Mouse (Mus musculus) kidney, adult 2 months (tissue): ENCODE data around the gene Olfr56. TPM values are rescaled to one million over a fixed set of nuclear protein-coding genes. Genes with fewer than 3 reads are reported as not detected.

Experiments
- DNase-seq: peaks from one replicate; pipeline ENCODE4 v3.0.0; 2021
- H3K27ac ChIP-seq: fragments of 200-500 bp; 2 replicates; pipeline ENCODE4 v1.5.1; 2012; ENCODE audit warnings: low read depth, low read length, control low read depth, inconsistent platforms; ENCODE audit not compliant: insufficient read depth
- H3K27me3 ChIP-seq: fragments of 200-500 bp; replicated peaks from 2 replicates; pipeline ENCODE4 v1.6.1; 2012; ENCODE audit warnings: mild to moderate bottlenecking, moderate library complexity, low read length, inconsistent platforms; ENCODE audit not compliant: control insufficient read depth, insufficient read depth
- H3K36me3 ChIP-seq: fragments of 200-500 bp; 2 replicates; pipeline ENCODE4 v1.6.1; 2012; ENCODE audit warnings: mild to moderate bottlenecking, moderate library complexity, low read length, inconsistent platforms; ENCODE audit not compliant: control insufficient read depth, insufficient read depth
- H3K4me1 ChIP-seq: fragments of 200-500 bp; 2 replicates; pipeline ENCODE4 v1.6.1; 2011; ENCODE audit warnings: low read length; ENCODE audit not compliant: control insufficient read depth, insufficient read depth
- H3K4me3 ChIP-seq: fragments of 200-500 bp; 2 replicates; pipeline ENCODE4 v1.5.1; 2011; ENCODE audit warnings: mild to moderate bottlenecking, low read depth, low read length, control low read depth; ENCODE audit not compliant: insufficient read depth
- CTCF ChIP-seq: fragments of 200-500 bp; conservative IDR thresholded peaks from 2 replicates; pipeline ENCODE4 v1.5.1; 2011; ENCODE audit warnings: low read depth, mild to moderate bottlenecking, control low read depth, low read length, moderate library complexity, mixed read lengths; ENCODE audit not compliant: insufficient read depth, insufficient read length
- POLR2A ChIP-seq: fragments of 200-500 bp; IDR thresholded peaks from one replicate; pipeline ENCODE4 v1.6.1; 2011; ENCODE audit warnings: low read depth, low read length, control low read depth
- WGBS: fragments of 180-500 bp; shearing (Covaris S2); methylation state at CpG from one replicate; pipeline ENCODE4 v1.1.7; 2018; 5-methylcytosine and 5-hydroxymethylcytosine counted together
- polyA plus RNA-seq: library from polyadenylated mRNA; depleted of rRNA; stranded (reverse); fragments of >200 nt; gene quantifications from 2 replicates; pipeline ENCODE4 v1.2.3, GENCODE M21; 2012

Gene Olfr56
- polyA plus RNA-seq, 1 experiment: 0.16 TPM

DNA sequence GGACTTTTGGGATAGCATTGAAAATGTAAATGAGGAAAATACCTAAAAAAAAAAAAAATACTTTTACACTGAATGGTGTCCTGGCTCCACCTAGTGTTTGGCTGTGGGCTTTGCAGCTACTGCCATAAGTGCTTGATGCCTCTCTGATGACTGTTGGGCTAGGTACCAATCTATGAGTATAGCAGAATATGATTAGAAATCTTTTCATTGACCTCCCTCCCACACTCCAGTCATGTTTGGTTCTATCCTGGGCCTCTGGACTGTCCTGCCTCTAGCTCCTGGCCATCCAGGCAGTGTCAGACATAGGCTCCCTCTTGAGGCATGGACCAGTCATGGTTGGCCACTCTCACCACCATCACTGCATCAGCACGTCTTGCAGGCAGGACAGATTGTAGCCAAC, 130.1 kb downstream of the Olfr56 start:
- H3K27me3 ChIP-seq: no peaks in the 10 kb centered on the region
- H3K27ac ChIP-seq: no peak overlapping the region
- TF ChIP-seq POLR2A (no peak), CTCF (peak; percentile 67)
- peak; percentile 46 for DNase-seq
- no peaks in the 10 kb centered on the region for H3K4me1 ChIP-seq
- WGBS: 38% methylated on average over 1 of the region's 1 CpGs
- no peaks in the 10 kb centered on the region for H3K36me3 ChIP-seq
- H3K4me3 ChIP-seq: no peak overlapping the region

DNA sequence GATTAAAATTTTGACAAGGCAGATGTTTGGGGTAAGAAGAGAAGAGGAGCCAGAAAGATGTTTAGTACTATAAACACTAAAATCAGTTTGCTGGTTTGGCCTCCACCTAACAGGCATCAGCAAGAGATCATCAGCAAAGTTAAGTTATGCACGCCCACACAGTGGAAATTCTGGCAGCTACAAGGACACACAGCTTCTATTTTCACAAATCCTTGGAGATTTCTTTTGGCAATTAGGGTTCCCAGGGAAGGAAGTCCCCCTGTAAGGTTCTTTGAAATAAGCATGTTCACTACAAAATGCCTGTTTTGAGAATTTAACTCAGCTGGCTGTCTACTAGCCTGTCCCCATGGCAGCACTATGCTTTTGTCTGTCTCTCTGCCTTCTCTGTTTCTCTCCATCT, 132.3 kb downstream of the Olfr56 start:
- no peak for TF ChIP-seq CTCF
- no peak for TF ChIP-seq POLR2A
- DNase-seq: peak; percentile 35
- H3K36me3 ChIP-seq: no peaks in the 10 kb centered on the region
- no peak overlapping the region; the same call in 1 of the 2 replicates for H3K27ac ChIP-seq
- no peaks in the 10 kb centered on the region for H3K27me3 ChIP-seq
- H3K4me3 ChIP-seq: no peak overlapping the region
- 68% methylated on average over 1 of the region's 1 CpGs for WGBS
- no peaks in the 10 kb centered on the region for H3K4me1 ChIP-seq

DNA sequence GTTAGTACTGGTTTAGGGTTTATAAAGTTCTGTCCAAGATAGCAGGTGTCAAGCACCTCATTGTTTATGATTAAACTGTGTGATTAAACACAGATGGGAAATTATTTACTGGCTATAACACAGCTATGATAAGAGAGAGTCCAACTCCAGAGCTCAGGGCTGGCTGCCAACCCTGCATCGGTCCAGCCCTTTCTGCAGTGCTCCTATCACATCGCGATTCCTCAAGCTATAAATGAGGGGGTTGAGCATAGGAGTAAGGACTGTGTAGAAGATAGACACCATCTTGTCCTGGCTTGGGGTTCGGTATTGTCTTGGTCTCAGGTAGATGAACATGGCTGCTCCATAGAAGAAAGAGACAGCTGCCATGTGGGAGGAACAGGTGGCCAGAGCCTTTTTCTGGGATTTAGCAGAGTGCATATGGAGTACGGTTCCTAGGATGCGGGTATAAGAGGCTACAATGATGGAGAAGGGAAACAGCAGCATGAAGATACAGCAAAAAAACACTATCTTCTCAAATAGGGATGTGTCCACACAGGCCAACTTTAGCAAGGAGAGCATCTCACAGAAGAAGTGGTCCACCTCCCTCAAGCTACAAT, 134.0 kb downstream of the Olfr56 start:
- Histone ChIP-seq H3K4me3 (no peak overlapping the region), H3K27ac (no peak overlapping the region), H3K27me3 (no peaks in the 10 kb centered on the region), H3K4me1 (no peaks in the 10 kb centered on the region), H3K36me3 (no peaks in the 10 kb centered on the region)
- 74% methylated on average over 6 of the region's 6 CpGs for WGBS
- no peak for DNase-seq
- TF ChIP-seq CTCF (no peak), POLR2A (no peak)

GRCm38 (mm10) chr11:49114158-49114557, 135.5 kb downstream of the Olfr56 start:
- TF ChIP-seq CTCF (no peak), POLR2A (no peak)
- no peaks in the 10 kb centered on the region for H3K36me3 ChIP-seq
- no peak overlapping the region for H3K27ac ChIP-seq
- H3K27me3 ChIP-seq: no peaks in the 10 kb centered on the region
- no peak overlapping the region for H3K4me3 ChIP-seq
- DNase-seq: peak; percentile 17
- H3K4me1 ChIP-seq: no peaks in the 10 kb centered on the region
- WGBS: 53% methylated on average over 2 of the region's 2 CpGs

- no peak within 1 kb of the TSS for H3K4me3 ChIP-seq
- H3K27ac ChIP-seq: peak within 1 kb of the TSS; percentile 31; the same call in 1 of the 2 replicates
- TF ChIP-seq POLR2A: no peak
- TF ChIP-seq CTCF: no peak
- no peaks in the 10 kb centered on the region for H3K27me3 ChIP-seq
- H3K4me1 ChIP-seq: no peaks in the 10 kb centered on the region
- no peak for DNase-seq
- H3K36me3 ChIP-seq: no peaks in the 10 kb centered on the region
Observed at GRCm38 (mm10) chr11:49114774-49115173, 136.1 kb downstream of the Olfr56 start, which contains the start of gene Olfr1396. Gene Olfr1396, minus strand, starts transcription at chr11:49114874.

DNA sequence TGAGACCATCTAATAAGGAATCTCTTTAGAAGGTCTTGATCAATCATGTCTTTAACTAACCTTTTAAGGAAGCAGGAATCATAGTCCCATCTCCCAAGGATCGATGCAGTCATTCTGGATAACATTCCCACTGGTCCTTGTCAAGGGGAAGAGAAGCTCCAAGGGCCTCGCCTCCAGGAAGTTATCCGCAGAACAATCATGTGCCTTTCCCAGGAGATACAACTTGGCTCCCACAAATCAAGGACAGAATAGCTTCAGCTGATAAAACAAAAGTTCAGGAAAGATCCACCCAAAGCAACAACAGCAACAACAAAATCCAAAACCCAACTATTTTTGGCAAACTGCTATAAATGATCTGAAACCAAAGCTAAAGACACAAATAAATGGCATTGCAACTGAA, 140.9 kb downstream of the Olfr56 start:
- 66% methylated on average over 3 of the region's 3 CpGs for WGBS
- no peak overlapping the region for H3K4me3 ChIP-seq
- H3K27ac ChIP-seq: no peak overlapping the region
- TF ChIP-seq CTCF: no peak
- no peak for TF ChIP-seq POLR2A
- H3K4me1 ChIP-seq: no peaks in the 10 kb centered on the region
- DNase-seq: peak; percentile 52
- H3K27me3 ChIP-seq: no peaks in the 10 kb centered on the region
- no peaks in the 10 kb centered on the region for H3K36me3 ChIP-seq

GRCm38 (mm10) chr11:49124169-49124568, 145.5 kb downstream of the Olfr56 start:
- H3K27me3 ChIP-seq: no peaks in the 10 kb centered on the region
- 87% methylated on average over 2 of the region's 2 CpGs for WGBS
- DNase-seq: no peak
- H3K27ac ChIP-seq: no peak overlapping the region
- TF ChIP-seq CTCF (no peak), POLR2A (no peak)
- no peaks in the 10 kb centered on the region for H3K36me3 ChIP-seq
- H3K4me1 ChIP-seq: peaks cover 7% of the 10 kb centered on the region; the same call in 1 of the 2 replicates
- H3K4me3 ChIP-seq: no peak overlapping the region
